Mouse (Mus musculus) liver, postnatal 0 days (tissue): ENCODE results near the gene Bcl10.

Experiments used
- CTCF ChIP-seq: sonication (generic); IDR thresholded peaks from 2 replicates; pipeline ENCODE4 v1.5.1; 2016; ENCODE audit warnings: antibody characterized with exemption, low read depth
- EP300 ChIP-seq: IDR thresholded peaks from 2 replicates; pipeline ENCODE4 v1.6.1; 2016; ENCODE audit warnings: antibody characterized with exemption, low read depth, mild to moderate bottlenecking

- no peak for TF ChIP-seq CTCF
- TF ChIP-seq EP300 = 0 out of 2 replicates have a peak, but pooled peaks have one; percentile 44
Measured at GRCm38 (mm10) chr3:145944348-145944747, 21.7 kb downstream of the Bcl10 start.
